15 mouse cellular contexts compared by ENCODE assay signal in genomic region chr6:64064704-64065103, GRCm38 (mm10).
"Had no signal": no experiment of that assay in that cellular context is flagged by ENCODE, and none has a peak within 500 bp of the region (broad histone marks: within the 10 kb centered on the region; RNA-seq: fewer than 3 reads in every experiment).

No protein-coding gene starts in this region.

- H3K4me3 ChIP-seq: layer of hippocampus, adult 2 months; limb, embryonic 10.5 days; liver, embryonic 15.5 days; myocyte; neural tube, embryonic 12.5 days had no signal

- H3K9ac ChIP-seq: liver, embryonic 15.5 days; neural tube, embryonic 12.5 days had no signal

- DNase-seq: kidney, adult 11 months; kidney, postnatal 10 days; kidney, postnatal 4 days; lung, adult 2 months; lung, postnatal 36 days; right cerebral cortex, adult 18-20 months; right cerebral cortex, postnatal 25 days; thymus, postnatal 36 days had no signal

- H3K36me3 ChIP-seq: limb, embryonic 10.5 days; liver, embryonic 15.5 days; neural tube, embryonic 12.5 days had no signal

- H3K4me2 ChIP-seq: liver, embryonic 11.5 days; liver, embryonic 15.5 days; neural tube, embryonic 12.5 days had no signal

- H3K27me3 ChIP-seq: liver, embryonic 15.5 days; neural tube, embryonic 12.5 days had no signal

- ATAC-seq: lung, postnatal 0 days had no signal

- H3K27ac ChIP-seq: layer of hippocampus, adult 2 months; limb, embryonic 10.5 days; liver, embryonic 15.5 days; neural tube, embryonic 12.5 days had no signal

- H3K4me1 ChIP-seq: limb, embryonic 10.5 days; liver, embryonic 15.5 days; neural tube, embryonic 12.5 days had no signal

- H3K9me3 ChIP-seq: limb, embryonic 10.5 days; liver, embryonic 15.5 days; neural tube, embryonic 12.5 days had no signal
